Mouse (Mus musculus) ES-E14 (cell line): ENCODE data around the gene Ccl11. TPM values are rescaled to one million over a fixed set of nuclear protein-coding genes. Genes with fewer than 3 reads are reported as not detected.

Experiments
- DNase-seq: peaks from one replicate; pipeline ENCODE4 v3.0.0-alpha.2; 2013; ENCODE audit warnings: low read depth, low spot score
- H3K27ac ChIP-seq: 2 replicates; pipeline ENCODE4 v1.5.1; 2012; ENCODE audit warnings: low read depth, mild to moderate bottlenecking, low read length, moderate library complexity, mixed read lengths; ENCODE audit not compliant: poor library complexity, insufficient read depth, severe bottlenecking
- H3K36me3 ChIP-seq: 2 replicates; pipeline ENCODE4 v1.6.1; 2012; ENCODE audit warnings: mild to moderate bottlenecking, low read length, moderate library complexity, mixed read lengths; ENCODE audit not compliant: control insufficient read depth, poor library complexity, insufficient read depth, severe bottlenecking
- H3K4me1 ChIP-seq, 2 experiments: fragments of 150-350 bp in 1 of 2; sonication (generic) in 1 of 2; 2 replicates each; pipeline ENCODE4 v1.6.1; 2012; ENCODE audit warnings: low read length in 2 of 2, mild to moderate bottlenecking in 1 of 2, mixed read lengths in 1 of 2; ENCODE audit not compliant: control insufficient read depth in 2 of 2, insufficient read depth in 2 of 2, poor library complexity in 1 of 2
- H3K4me3 ChIP-seq, 2 experiments: fragments of 150-350 bp in 1 of 2; sonication (generic) in 1 of 2; 2 replicates each; pipeline ENCODE4 v1.5.1; 2012; ENCODE audit warnings: low read length in 2 of 2, low read depth in 1 of 2, mild to moderate bottlenecking in 1 of 2, mixed read lengths in 1 of 2; ENCODE audit not compliant: insufficient read depth in 1 of 2, poor library complexity in 1 of 2, severe bottlenecking in 1 of 2
- H3K9ac ChIP-seq: 2 replicates; pipeline ENCODE4 v1.6.1; 2012; ENCODE audit warnings: low read depth, mild to moderate bottlenecking, low read length, mixed read lengths; ENCODE audit not compliant: poor library complexity, insufficient read depth, severe bottlenecking
- H3K9me3 ChIP-seq: fragments of 150-350 bp; sonication (generic); 2 replicates; pipeline ENCODE4 v1.6.1; 2012; ENCODE audit warnings: low read depth, mild to moderate bottlenecking, low read length; ENCODE audit not compliant: control insufficient read depth, insufficient read depth
- CHD2 ChIP-seq: IDR thresholded peaks from 2 replicates; pipeline ENCODE4 v1.6.1; 2014; ENCODE audit warnings: mild to moderate bottlenecking, low read depth, low read length, inconsistent platforms
- HCFC1 ChIP-seq: IDR thresholded peaks from 2 replicates; pipeline ENCODE4 v1.6.1; 2012; ENCODE audit warnings: low read length, inconsistent platforms, borderline replicate concordance; ENCODE audit not compliant: insufficient read depth
- MAFK ChIP-seq: IDR thresholded peaks from 2 replicates; pipeline ENCODE4 v1.6.1; 2014; ENCODE audit warnings: mild to moderate bottlenecking, low read depth, low read length, inconsistent platforms; ENCODE audit not compliant: insufficient read depth
- ZC3H11A ChIP-seq: IDR thresholded peaks from 2 replicates; pipeline ENCODE4 v1.6.1; 2012; ENCODE audit warnings: low read depth, mild to moderate bottlenecking, inconsistent platforms, low read length, borderline replicate concordance
- ZNF384 ChIP-seq: IDR thresholded peaks from 2 replicates; pipeline ENCODE4 v1.6.1; 2012; ENCODE audit warnings: low read depth, low read length, inconsistent platforms
- in situ Hi-C, 2 experiments: fragments of 600-800 bp; cut with MboI; formaldehyde crosslinking; loops; one replicate each; pipeline ENCODE4 v1.15.1; 2025; ENCODE audit warnings: low sequenced_read_pairs in 2 of 2, inconsistent platforms in 1 of 2; ENCODE audit not compliant: unreplicated experiment in 2 of 2
- total RNA-seq: library from RNA; depleted of rRNA; stranded (reverse); fragments of 300-350 nt; gene quantifications from 2 replicates; pipeline ENCODE4 v1.2.3, GENCODE M21; 2012

The Ccl11 gene
- total RNA-seq, 1 experiment: not detected

- Histone ChIP-seq H3K9ac (no peak overlapping the region), H3K4me1 (no peaks in the 10 kb centered on the region), H3K36me3 (no peaks in the 10 kb centered on the region), H3K9me3 (no peaks in the 10 kb centered on the region), H3K4me3 (no peak overlapping the region), H3K27ac (no peak overlapping the region)
- in situ Hi-C loops: no loop called here
- DNase-seq: no peak
- TF ChIP-seq MAFK (no peak), CHD2 (no peak), ZC3H11A (no peak), ZNF384 (no peak), HCFC1 (no peak)
These were observed 9.4 kb downstream of the Ccl11 start for GRCm38 (mm10) chr11:82066953-82067571.

GRCm38 (mm10) chr11:82071076-82071475 lies 13.5 kb downstream of the Ccl11 start:
- Histone ChIP-seq H3K4me1 (no peaks in the 10 kb centered on the region), H3K36me3 (no peaks in the 10 kb centered on the region), H3K4me3 (no peak overlapping the region), H3K27ac (no peak overlapping the region), H3K9me3 (no peaks in the 10 kb centered on the region), H3K9ac (no peak overlapping the region)
- in situ Hi-C loops: no loop called here
- TF ChIP-seq CHD2 (no peak), ZNF384 (no peak), MAFK (no peak), HCFC1 (no peak), ZC3H11A (no peak)
- no peak for DNase-seq

GRCm38 (mm10) chr11:82072374-82072773 lies 14.8 kb downstream of the Ccl11 start:
- Histone ChIP-seq H3K4me3 (no peak overlapping the region), H3K36me3 (no peaks in the 10 kb centered on the region), H3K9ac (no peak overlapping the region), H3K9me3 (no peaks in the 10 kb centered on the region), H3K4me1 (no peaks in the 10 kb centered on the region), H3K27ac (no peak overlapping the region)
- DNase-seq: no peak
- in situ Hi-C loops: no loop called here
- TF ChIP-seq MAFK: no peak
- TF ChIP-seq ZC3H11A: no peak
- no peak for TF ChIP-seq ZNF384
- TF ChIP-seq CHD2: no peak
- TF ChIP-seq HCFC1: no peak

GRCm38 (mm10) chr11:82072984-82073383 lies 15.4 kb downstream of the Ccl11 start:
- no peaks in the 10 kb centered on the region for H3K36me3 ChIP-seq
- no peak overlapping the region for H3K4me3 ChIP-seq
- no peaks in the 10 kb centered on the region for H3K4me1 ChIP-seq
- DNase-seq: no peak
- no peak overlapping the region for H3K9ac ChIP-seq
- H3K27ac ChIP-seq: no peak overlapping the region
- in situ Hi-C loops: no loop called here
- H3K9me3 ChIP-seq: no peaks in the 10 kb centered on the region
- TF ChIP-seq HCFC1 (no peak), ZC3H11A (no peak), ZNF384 (no peak), CHD2 (no peak), MAFK (no peak)

DNA sequence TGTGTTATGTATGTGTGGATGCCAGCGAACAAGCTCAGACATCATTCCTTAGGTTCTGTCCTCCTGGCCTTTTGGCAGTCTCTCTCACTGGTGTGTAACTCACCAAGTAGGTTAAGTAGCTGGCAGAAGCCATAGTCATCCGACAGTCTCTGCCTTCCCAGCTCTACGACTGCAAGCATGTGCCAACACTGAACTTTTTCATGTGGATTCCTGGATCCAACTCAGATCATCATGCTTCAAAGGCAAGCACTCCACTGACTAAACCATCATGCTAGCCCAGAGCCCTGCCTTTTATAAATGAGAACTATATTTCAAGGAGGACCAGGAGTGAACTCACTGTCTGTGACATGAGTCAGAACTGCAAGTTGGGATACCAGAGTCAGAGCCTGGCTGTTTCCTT lies 16.1 kb downstream of the Ccl11 start:
- TF ChIP-seq CHD2 (no peak), ZC3H11A (no peak), ZNF384 (no peak), HCFC1 (no peak), MAFK (no peak)
- no peak overlapping the region for H3K27ac ChIP-seq
- in situ Hi-C loops: no loop called here
- H3K4me3 ChIP-seq: no peak overlapping the region
- H3K9me3 ChIP-seq: no peaks in the 10 kb centered on the region
- H3K9ac ChIP-seq: no peak overlapping the region
- no peak for DNase-seq
- H3K36me3 ChIP-seq: no peaks in the 10 kb centered on the region
- H3K4me1 ChIP-seq: no peaks in the 10 kb centered on the region
